Mouse (Mus musculus) hindbrain, embryonic 16.5 days (tissue): ENCODE measurements around the gene Pkig. TPM values are rescaled to one million over a fixed set of nuclear protein-coding genes. Genes with fewer than 3 reads are reported as not detected.

Source experiments
- ATAC-seq: fragments of 200-750 bp; cut with Nextera tagmentation; 2 replicates; pipeline ENCODE4 v1.8.0; 2017; ENCODE audit warnings: moderate TSS enrichment, moderate library complexity
- H3K27ac ChIP-seq: fragments of 300-500 bp; sonication (generic); 2 replicates; pipeline ENCODE4 v1.5.1; 2014; ENCODE audit warnings: low read depth, mild to moderate bottlenecking, control low read depth, low read length, moderate library complexity
- H3K27me3 ChIP-seq: fragments of 300-500 bp; sonication (generic); replicated peaks from 2 replicates; pipeline ENCODE4 v1.6.1; 2014; ENCODE audit warnings: low read length; ENCODE audit not compliant: control insufficient read depth, insufficient read depth
- H3K36me3 ChIP-seq: fragments of 300-500 bp; sonication (generic); 2 replicates; pipeline ENCODE4 v1.6.1; 2014; ENCODE audit warnings: mild to moderate bottlenecking, low read length, moderate library complexity, mixed read lengths; ENCODE audit not compliant: control insufficient read depth, insufficient read depth
- H3K4me1 ChIP-seq: fragments of 300-500 bp; sonication (generic); 2 replicates; pipeline ENCODE4 v1.6.1; 2014; ENCODE audit warnings: low read depth, low read length; ENCODE audit not compliant: control insufficient read depth, insufficient read depth
- H3K4me2 ChIP-seq: fragments of 300-500 bp; sonication (generic); 2 replicates; pipeline ENCODE4 v1.6.1; 2014; ENCODE audit warnings: mild to moderate bottlenecking, low read length, control low read depth, moderate library complexity
- H3K4me3 ChIP-seq: fragments of 300-500 bp; sonication (generic); 2 replicates; pipeline ENCODE4 v1.5.1; 2014; ENCODE audit warnings: mild to moderate bottlenecking, low read length, control low read depth, moderate library complexity
- H3K9ac ChIP-seq: fragments of 300-500 bp; sonication (generic); 2 replicates; pipeline ENCODE4 v1.6.1; 2014; ENCODE audit warnings: low read depth, mild to moderate bottlenecking, control low read depth, low read length, moderate library complexity
- H3K9me3 ChIP-seq: fragments of 300-500 bp; sonication (generic); 2 replicates; pipeline ENCODE4 v1.6.1; 2014; ENCODE audit warnings: mild to moderate bottlenecking, low read length, moderate library complexity; ENCODE audit not compliant: control insufficient read depth
- WGBS: fragments of 180-500 bp; shearing (Covaris S2); extraction: QIAGEN DNeasy Blood & Tissue Kit; methylation state at CpG from one replicate; pipeline ENCODE4 v1.1.7; 2014; 5-methylcytosine and 5-hydroxymethylcytosine counted together
- polyA plus RNA-seq: library from polyadenylated mRNA; unstranded; fragments of >200 nt; fragmentation: Nextera tagmentation; extraction: Ambion mirVana; gene quantifications from 2 replicates; pipeline ENCODE4 v1.2.1, GENCODE M21; 2015

Pkig gene
- polyA plus RNA-seq, 1 experiment from 2014 or later = 127 TPM

GRCm38 (mm10) chr2:163708763-163709250 is 50.6 kb downstream of the Pkig start:
- WGBS = 67% methylated on average over 6 of the region's 6 CpGs
- Histone ChIP-seq H3K4me2 (no peak overlapping the region), H3K27ac (no peak overlapping the region), H3K4me1 (no peaks in the 10 kb centered on the region), H3K9me3 (no peaks in the 10 kb centered on the region), H3K27me3 (no peaks in the 10 kb centered on the region), H3K9ac (no peak overlapping the region), H3K4me3 (no peak overlapping the region), H3K36me3 (no peaks in the 10 kb centered on the region)
- no peak for ATAC-seq

- Histone ChIP-seq H3K4me2 (no peak overlapping the region), H3K4me3 (no peak overlapping the region), H3K4me1 (no peaks in the 10 kb centered on the region), H3K27ac (no peak overlapping the region), H3K36me3 (no peaks in the 10 kb centered on the region), H3K9ac (no peak overlapping the region), H3K9me3 (no peaks in the 10 kb centered on the region), H3K27me3 (no peaks in the 10 kb centered on the region)
- ATAC-seq = no peak
- 93% methylated on average over 9 of the region's 9 CpGs for WGBS
Observed at GRCm38 (mm10) chr2:163710000-163710399, 51.8 kb downstream of the Pkig start.

GRCm38 (mm10) chr2:163710606-163711159 is 52.5 kb downstream of the Pkig start:
- H3K4me1 ChIP-seq = no peaks in the 10 kb centered on the region
- no peaks in the 10 kb centered on the region for H3K36me3 ChIP-seq
- no peak overlapping the region for H3K4me3 ChIP-seq
- no peaks in the 10 kb centered on the region for H3K9me3 ChIP-seq
- ATAC-seq = no peak
- no peak overlapping the region for H3K4me2 ChIP-seq
- H3K27ac ChIP-seq = no peak overlapping the region
- WGBS = 79% methylated on average over 5 of the region's 5 CpGs
- no peak overlapping the region for H3K9ac ChIP-seq
- H3K27me3 ChIP-seq = no peaks in the 10 kb centered on the region

- no peaks in the 10 kb centered on the region for H3K4me1 ChIP-seq
- H3K4me3 ChIP-seq = no peak overlapping the region
- no peaks in the 10 kb centered on the region for H3K9me3 ChIP-seq
- 87% methylated on average over 8 of the region's 8 CpGs for WGBS
- no peak overlapping the region for H3K27ac ChIP-seq
- no peaks in the 10 kb centered on the region for H3K36me3 ChIP-seq
- no peak overlapping the region for H3K9ac ChIP-seq
- H3K27me3 ChIP-seq = no peaks in the 10 kb centered on the region
- no peak for ATAC-seq
- H3K4me2 ChIP-seq = no peak overlapping the region
Observed at GRCm38 (mm10) chr2:163711368-163711868, 53.2 kb downstream of the Pkig start.

GRCm38 (mm10) chr2:163712473-163712872 is 54.3 kb downstream of the Pkig start:
- ATAC-seq = no peak
- WGBS = 82% methylated on average over 7 of the region's 7 CpGs
- Histone ChIP-seq H3K9me3 (no peaks in the 10 kb centered on the region), H3K27ac (no peak overlapping the region), H3K27me3 (no peaks in the 10 kb centered on the region), H3K9ac (no peak overlapping the region), H3K4me3 (no peak overlapping the region), H3K4me1 (no peaks in the 10 kb centered on the region), H3K36me3 (no peaks in the 10 kb centered on the region), H3K4me2 (no peak overlapping the region)

- 88% methylated on average over 6 of the region's 6 CpGs for WGBS
- Histone ChIP-seq H3K4me3 (no peak overlapping the region), H3K9ac (no peak overlapping the region), H3K27ac (no peak overlapping the region), H3K9me3 (no peaks in the 10 kb centered on the region), H3K4me1 (no peaks in the 10 kb centered on the region), H3K36me3 (no peaks in the 10 kb centered on the region), H3K27me3 (no peaks in the 10 kb centered on the region), H3K4me2 (no peak overlapping the region)
- ATAC-seq = no peak
Observed at GRCm38 (mm10) chr2:163712874-163713273, 54.7 kb downstream of the Pkig start.

- 75% methylated on average over 3 of the region's 3 CpGs for WGBS
- Histone ChIP-seq H3K36me3 (no peaks in the 10 kb centered on the region), H3K4me1 (no peaks in the 10 kb centered on the region), H3K9me3 (no peaks in the 10 kb centered on the region), H3K4me3 (no peak overlapping the region), H3K4me2 (no peak overlapping the region), H3K27me3 (no peaks in the 10 kb centered on the region), H3K9ac (no peak overlapping the region), H3K27ac (no peak overlapping the region)
- no peak for ATAC-seq
Observed at GRCm38 (mm10) chr2:163713340-163713739, 55.2 kb downstream of the Pkig start.

- 62% methylated on average over 8 of the region's 8 CpGs for WGBS
- H3K4me2 ChIP-seq = no peak overlapping the region
- H3K9ac ChIP-seq = no peak overlapping the region
- no peak for ATAC-seq
- peaks cover 12% of the 10 kb centered on the region for H3K4me1 ChIP-seq
- no peak overlapping the region for H3K27ac ChIP-seq
- H3K27me3 ChIP-seq = no peaks in the 10 kb centered on the region
- H3K4me3 ChIP-seq = no peak overlapping the region
- H3K9me3 ChIP-seq = no peaks in the 10 kb centered on the region
- no peaks in the 10 kb centered on the region for H3K36me3 ChIP-seq
Observed at GRCm38 (mm10) chr2:163716448-163716847, 58.3 kb downstream of the Pkig start.

GRCm38 (mm10) chr2:163716853-163717252 is 58.7 kb downstream of the Pkig start:
- no peaks in the 10 kb centered on the region for H3K27me3 ChIP-seq
- H3K4me2 ChIP-seq = no peak overlapping the region
- peaks cover 14% of the 10 kb centered on the region for H3K4me1 ChIP-seq
- H3K9ac ChIP-seq = no peak overlapping the region
- no peaks in the 10 kb centered on the region for H3K9me3 ChIP-seq
- H3K27ac ChIP-seq = no peak overlapping the region
- no peaks in the 10 kb centered on the region for H3K36me3 ChIP-seq
- no peak for ATAC-seq
- H3K4me3 ChIP-seq = no peak overlapping the region
- WGBS = 22% methylated on average over 6 of the region's 6 CpGs
